Mouse (Mus musculus) limb, embryonic 14.5 days (tissue): ENCODE results near the gene Adam10. TPM values are rescaled to one million over a fixed set of nuclear protein-coding genes. Genes with fewer than 3 reads are reported as not detected.

Experiments used
- ATAC-seq: fragments of 200-750 bp; cut with Nextera tagmentation; 2 replicates; pipeline ENCODE4 v1.8.0; 2017; ENCODE audit warnings: low read depth, moderate number of reproducible peaks, moderate TSS enrichment; ENCODE audit not compliant: low FRiP score
- DNase-seq: peaks from one replicate; pipeline ENCODE4 v3.0.0-alpha.2; 2015; ENCODE audit warnings: low spot score
- H3K27ac ChIP-seq: fragments of 300-500 bp; sonication (generic); replicated peaks from 2 replicates; pipeline ENCODE4 v1.5.1; 2014; ENCODE audit warnings: low read depth, mild to moderate bottlenecking, low read length, moderate library complexity, mixed read lengths
- H3K27me3 ChIP-seq: fragments of 300-500 bp; sonication (generic); 2 replicates; pipeline ENCODE4 v1.6.1; 2014; ENCODE audit warnings: low read length, mixed read lengths; ENCODE audit not compliant: control insufficient read depth, insufficient read depth
- H3K36me3 ChIP-seq: fragments of 300-500 bp; sonication (generic); 2 replicates; pipeline ENCODE4 v1.6.1; 2014; ENCODE audit warnings: mild to moderate bottlenecking, low read length, moderate library complexity, mixed read lengths; ENCODE audit not compliant: control insufficient read depth, insufficient read depth
- H3K4me1 ChIP-seq: fragments of 300-500 bp; sonication (generic); 2 replicates; pipeline ENCODE4 v1.6.1; 2014; ENCODE audit warnings: antibody characterized with exemption, low read length, mixed read lengths; ENCODE audit not compliant: control insufficient read depth, insufficient read depth
- H3K4me2 ChIP-seq: fragments of 300-500 bp; sonication (generic); replicated peaks from 2 replicates; pipeline ENCODE4 v1.6.1; 2014; ENCODE audit warnings: low read depth, mild to moderate bottlenecking, low read length, moderate library complexity; ENCODE audit not compliant: severe bottlenecking
- H3K4me3 ChIP-seq: fragments of 300-500 bp; sonication (generic); replicated peaks from 2 replicates; pipeline ENCODE4 v1.5.1; 2014; ENCODE audit warnings: low read length
- H3K9ac ChIP-seq: fragments of 300-500 bp; sonication (generic); 2 replicates; pipeline ENCODE4 v1.6.1; 2014; ENCODE audit warnings: mild to moderate bottlenecking, low read depth, low read length, moderate library complexity; ENCODE audit not compliant: severe bottlenecking
- H3K9me3 ChIP-seq: fragments of 300-500 bp; sonication (generic); 2 replicates; pipeline ENCODE4 v1.6.1; 2016; ENCODE audit warnings: low read length; ENCODE audit not compliant: control insufficient read depth
- POLR2A ChIP-seq: fragments of 200-500 bp; IDR thresholded peaks from 2 replicates; pipeline ENCODE4 v1.8.0; 2012; ENCODE audit warnings: inconsistent platforms, mild to moderate bottlenecking, moderate library complexity, borderline replicate concordance; ENCODE audit not compliant: insufficient read depth, insufficient read length; ENCODE audit errors: extremely low read depth
- WGBS: fragments of 180-500 bp; shearing (Covaris S2); extraction: QIAGEN DNeasy Blood & Tissue Kit; methylation state at CpG from one replicate; pipeline ENCODE4 v1.1.7; 2014; 5-methylcytosine and 5-hydroxymethylcytosine counted together
- polyA plus RNA-seq, 2 experiments: library from polyadenylated mRNA; depleted of rRNA in 1 of 2; stranded (reverse) in 1 of 2; unstranded in 1 of 2; fragments of >200 nt; fragmentation: Nextera tagmentation in 1 of 2; extraction: Ambion mirVana in 1 of 2; gene quantifications; 2 replicates each; pipeline versions ENCODE4 v1.2.1 to v1.2.3; 2012 to 2014

Gene Adam10
- polyA plus RNA-seq, 2 experiments = 41.3 to 58.2 TPM

GRCm38 (mm10) chr9:70729544-70729943, 50.7 kb downstream of the Adam10 start:
- no peak overlapping the region for H3K4me2 ChIP-seq
- H3K9ac ChIP-seq = no peak overlapping the region
- no peak for TF ChIP-seq POLR2A
- H3K4me1 ChIP-seq = no peaks in the 10 kb centered on the region
- no peak overlapping the region for H3K27ac ChIP-seq
- WGBS = 90% methylated on average over 2 of the region's 2 CpGs
- ATAC-seq (no peak), DNase-seq (no peak)
- H3K27me3 ChIP-seq = no peaks in the 10 kb centered on the region
- no peak overlapping the region for H3K4me3 ChIP-seq
- H3K9me3 ChIP-seq = no peaks in the 10 kb centered on the region
- H3K36me3 ChIP-seq = 0 out of 2 replicates have a peak, but pooled peaks cover 2% of the 10 kb centered on the region

GRCm38 (mm10) chr9:70731079-70731478, 52.3 kb downstream of the Adam10 start:
- Histone ChIP-seq H3K9me3 (no peaks in the 10 kb centered on the region), H3K4me2 (no peak overlapping the region), H3K27me3 (no peaks in the 10 kb centered on the region), H3K27ac (no peak overlapping the region), H3K4me3 (no peak overlapping the region), H3K36me3 (no peaks in the 10 kb centered on the region), H3K4me1 (no peaks in the 10 kb centered on the region), H3K9ac (no peak overlapping the region)
- TF ChIP-seq POLR2A = no peak
- ATAC-seq = no peak
- no peak for DNase-seq

- ATAC-seq (no peak), DNase-seq (no peak)
- Histone ChIP-seq H3K4me2 (no peak overlapping the region), H3K36me3 (no peaks in the 10 kb centered on the region), H3K4me3 (no peak overlapping the region), H3K27ac (no peak overlapping the region), H3K9me3 (no peaks in the 10 kb centered on the region), H3K9ac (no peak overlapping the region), H3K27me3 (no peaks in the 10 kb centered on the region), H3K4me1 (no peaks in the 10 kb centered on the region)
- TF ChIP-seq POLR2A = no peak
- 92% methylated on average over 2 of the region's 2 CpGs for WGBS
Measured at GRCm38 (mm10) chr9:70733208-70733607, 54.4 kb downstream of the Adam10 start.

- no peak overlapping the region for H3K27ac ChIP-seq
- peaks cover 11% of the 10 kb centered on the region for H3K36me3 ChIP-seq
- WGBS = 86% methylated on average over 5 of the region's 5 CpGs
- no peak for TF ChIP-seq POLR2A
- no peak overlapping the region for H3K4me2 ChIP-seq
- H3K9me3 ChIP-seq = no peaks in the 10 kb centered on the region
- DNase-seq (no peak), ATAC-seq (no peak)
- no peak overlapping the region for H3K4me3 ChIP-seq
- no peaks in the 10 kb centered on the region for H3K27me3 ChIP-seq
- H3K9ac ChIP-seq = no peak overlapping the region
- H3K4me1 ChIP-seq = no peaks in the 10 kb centered on the region
Measured at GRCm38 (mm10) chr9:70739998-70740397, 61.2 kb downstream of the Adam10 start.

- H3K9ac ChIP-seq = no peak overlapping the region
- ATAC-seq (no peak), DNase-seq (no peak)
- peaks cover 28% of the 10 kb centered on the region for H3K36me3 ChIP-seq
- H3K4me3 ChIP-seq = no peak overlapping the region
- 87% methylated on average over 3 of the region's 3 CpGs for WGBS
- no peaks in the 10 kb centered on the region for H3K9me3 ChIP-seq
- no peak overlapping the region for H3K4me2 ChIP-seq
- no peak overlapping the region for H3K27ac ChIP-seq
- no peak for TF ChIP-seq POLR2A
- H3K4me1 ChIP-seq = no peaks in the 10 kb centered on the region
- no peaks in the 10 kb centered on the region for H3K27me3 ChIP-seq
Measured at GRCm38 (mm10) chr9:70751504-70752222, 72.9 kb downstream of the Adam10 start.

GRCm38 (mm10) chr9:70760974-70761373, 82.2 kb downstream of the Adam10 start:
- no peaks in the 10 kb centered on the region for H3K27me3 ChIP-seq
- H3K36me3 ChIP-seq = peaks cover 40% of the 10 kb centered on the region
- TF ChIP-seq POLR2A = no peak
- H3K9ac ChIP-seq = no peak overlapping the region
- H3K9me3 ChIP-seq = no peaks in the 10 kb centered on the region
- H3K4me1 ChIP-seq = no peaks in the 10 kb centered on the region
- ATAC-seq (no peak), DNase-seq (no peak)
- H3K4me2 ChIP-seq = no peak overlapping the region
- H3K27ac ChIP-seq = no peak overlapping the region
- no peak overlapping the region for H3K4me3 ChIP-seq
- WGBS = 84% methylated on average over 5 of the region's 5 CpGs
